Mouse (Mus musculus) lung, postnatal 10 days (tissue): ENCODE data around the gene Bcar3.

Experiments
- DNase-seq: peaks from one replicate; pipeline ENCODE4 v3.0.0; 2021

Gene Bcar3

GRCm38 (mm10) chr3:122421042-122421702 is 127.2 kb downstream of the Bcar3 start:
- DNase-seq = no peak

GRCm38 (mm10) chr3:122421802-122422201 is 127.9 kb downstream of the Bcar3 start:
- no peak for DNase-seq

DNA sequence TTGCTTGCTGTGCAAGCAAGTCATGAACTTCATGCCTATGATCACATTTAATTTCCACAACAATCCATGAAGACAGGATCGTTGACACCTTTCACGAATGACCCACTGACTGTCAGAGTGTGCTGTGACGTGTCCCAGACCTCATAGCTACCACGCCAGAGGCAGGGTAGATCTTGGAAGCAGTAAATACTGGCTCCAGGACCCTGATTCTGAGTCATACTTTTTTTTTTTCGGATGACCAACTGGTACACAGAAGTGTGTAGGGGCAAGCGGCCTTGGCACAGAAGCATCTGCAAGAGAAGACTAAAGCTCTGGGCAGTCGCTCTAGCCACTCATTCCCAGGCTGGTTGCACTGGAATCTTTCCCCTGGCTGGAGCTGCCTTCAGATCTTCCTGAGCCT is 128.3 kb downstream of the Bcar3 start:
- DNase-seq = peak; percentile 27

- DNase-seq = no peak
These were observed 129.7 kb downstream of the Bcar3 start for GRCm38 (mm10) chr3:122423643-122424042.

DNA sequence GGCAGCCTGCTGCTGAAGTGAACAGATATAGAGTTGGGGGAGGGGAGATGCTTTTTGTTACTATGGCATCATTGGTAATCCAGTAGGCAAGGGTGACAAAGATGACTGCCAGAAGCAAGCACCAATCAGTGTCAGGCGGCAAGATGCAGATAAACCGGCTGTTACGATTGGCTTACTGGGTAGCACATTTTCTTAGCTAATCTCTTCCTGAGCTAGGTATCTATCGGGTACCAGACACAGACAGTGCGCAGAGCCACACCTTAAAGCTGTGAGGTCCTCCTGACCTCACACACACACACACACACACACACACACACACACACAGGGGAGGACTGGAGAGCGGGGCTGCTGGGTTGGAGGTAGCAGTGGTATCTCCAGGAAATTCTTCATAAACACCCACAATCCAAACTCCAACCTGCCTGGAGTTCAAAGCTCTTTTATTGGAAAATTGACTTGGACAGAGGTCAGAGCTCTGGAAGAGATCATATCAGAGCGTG is 134.4 kb downstream of the Bcar3 start:
- DNase-seq = no peak

GRCm38 (mm10) chr3:122430780-122431497 is 137.0 kb downstream of the Bcar3 start:
- DNase-seq = peak; percentile 74

GRCm38 (mm10) chr3:122432811-122433406 is 139.0 kb downstream of the Bcar3 start:
- DNase-seq = no peak

DNA sequence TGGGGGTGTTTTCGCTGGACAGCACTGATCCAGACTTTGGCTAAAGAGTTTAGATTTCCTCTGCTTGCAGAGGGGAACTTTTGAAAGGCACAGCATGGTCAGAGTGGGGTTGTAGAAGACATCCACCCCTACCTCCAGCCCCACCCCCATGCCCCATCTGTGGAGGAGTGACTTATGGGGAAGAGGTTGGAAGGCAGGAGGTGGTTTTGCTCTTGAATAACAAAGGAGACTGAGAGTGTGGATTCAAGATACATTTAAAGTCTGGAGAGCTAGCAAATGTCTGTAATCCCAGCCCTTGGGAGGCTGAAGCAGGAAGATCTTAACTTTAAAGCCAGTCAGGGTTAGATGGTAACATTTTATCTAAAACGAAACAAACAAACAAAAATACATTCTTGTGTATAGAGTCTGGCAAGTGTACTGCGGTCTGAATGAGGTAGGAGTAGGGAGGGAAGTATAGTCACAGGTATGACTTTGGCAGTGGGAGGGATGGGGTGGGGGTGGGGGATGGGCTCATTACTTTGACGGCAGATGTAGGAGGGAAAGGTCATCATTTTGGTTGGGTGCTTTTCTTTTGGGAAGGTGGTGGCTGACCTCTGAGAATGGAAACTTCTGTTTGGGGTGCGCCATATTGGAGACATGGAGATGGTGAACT is 140.2 kb downstream of the Bcar3 start:
- no peak for DNase-seq

DNA sequence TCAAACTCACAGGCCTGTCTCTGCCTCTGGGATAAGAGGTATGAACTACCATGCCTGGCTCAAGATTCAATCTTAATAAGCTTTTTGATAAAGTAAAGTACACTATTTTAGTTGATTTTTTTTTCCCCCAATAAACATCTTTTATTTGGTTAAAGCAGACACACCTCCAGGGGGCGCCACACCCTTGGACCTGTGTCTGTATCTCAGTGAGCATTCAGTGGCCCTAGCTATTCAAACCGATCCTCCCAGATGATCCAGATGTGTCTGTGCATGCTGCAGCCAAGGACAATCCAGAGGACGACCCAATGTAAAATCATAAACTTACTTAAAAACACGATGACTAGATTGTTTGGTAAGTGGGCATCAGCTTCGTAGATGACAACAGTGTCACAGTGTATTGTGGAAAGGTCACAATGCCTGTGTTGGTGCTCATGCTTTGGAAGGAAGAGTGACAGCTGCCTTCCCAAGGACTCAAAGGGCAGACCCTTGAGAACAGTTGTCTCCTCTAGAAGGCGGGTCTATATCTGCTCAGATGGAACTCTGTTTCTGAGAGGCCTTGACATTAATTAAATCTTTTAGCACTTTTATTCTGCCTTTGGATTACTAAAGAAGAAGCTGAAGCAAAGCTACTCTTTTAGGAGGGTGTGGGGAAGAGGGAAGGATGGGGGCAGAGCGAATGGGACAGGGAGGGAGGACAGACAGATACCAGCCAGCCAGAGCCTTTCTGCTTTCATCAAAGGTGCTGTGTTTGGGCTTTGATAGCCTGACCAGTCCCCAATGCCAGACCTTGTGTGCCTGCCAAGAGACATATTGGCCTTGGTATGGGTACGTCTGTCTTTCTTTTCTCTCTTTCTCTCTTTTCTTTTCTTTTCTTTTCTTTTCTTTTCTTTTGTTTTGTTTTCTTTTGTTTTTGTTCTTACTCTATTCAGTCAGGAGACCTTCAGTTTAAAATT is 141.3 kb downstream of the Bcar3 start:
- DNase-seq = no peak

- DNase-seq = peak; percentile 25
These were observed 144.3 kb downstream of the Bcar3 start for GRCm38 (mm10) chr3:122438143-122438825.

DNA sequence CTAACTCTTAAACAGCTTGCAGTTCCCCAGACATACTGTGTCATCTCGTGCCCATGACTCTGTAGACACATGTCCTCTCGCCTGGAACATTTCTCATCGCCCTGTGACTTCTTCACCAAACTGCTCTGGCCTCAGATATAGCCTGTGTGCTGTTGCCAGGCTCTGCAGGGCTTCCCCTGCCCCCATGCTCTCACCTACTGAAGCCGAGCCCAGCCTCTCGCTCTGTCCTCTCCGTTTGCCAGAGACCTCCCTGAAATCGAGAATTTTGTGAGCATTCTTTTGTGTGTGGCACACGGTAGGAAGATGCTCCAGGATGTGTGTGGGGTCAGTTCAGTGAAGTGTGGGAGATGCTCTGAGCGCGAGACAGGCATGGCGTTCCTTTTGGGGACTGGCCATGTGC is 151.8 kb downstream of the Bcar3 start:
- no peak for DNase-seq

GRCm38 (mm10) chr3:122446678-122447077 is 152.7 kb downstream of the Bcar3 start:
- DNase-seq = no peak

GRCm38 (mm10) chr3:122448196-122448595 is 154.3 kb downstream of the Bcar3 start:
- no peak for DNase-seq

- no peak for DNase-seq
These were observed 156.1 kb downstream of the Bcar3 start for GRCm38 (mm10) chr3:122450041-122450440.

DNA sequence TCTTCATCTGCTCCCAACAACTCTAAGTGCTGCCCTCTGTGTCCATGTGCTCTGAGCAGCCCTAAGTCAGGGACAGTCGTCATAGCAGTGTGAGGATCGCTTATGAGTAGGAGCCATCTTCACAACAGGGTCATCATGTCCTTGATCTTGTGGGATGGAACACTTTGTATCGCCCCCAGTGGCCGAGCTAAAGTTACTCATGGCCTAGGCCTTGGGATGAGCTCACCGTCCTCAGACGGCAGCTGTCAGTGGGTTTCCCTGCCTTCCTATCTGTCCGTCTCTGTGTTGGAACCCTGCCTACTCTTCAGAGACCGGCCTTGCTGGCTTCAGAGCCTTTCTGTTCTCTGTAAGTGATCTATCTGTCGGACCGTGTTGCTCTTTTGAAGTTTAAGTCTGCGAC is 159.9 kb downstream of the Bcar3 start:
- no peak for DNase-seq

GRCm38 (mm10) chr3:122456156-122456555 is 162.2 kb downstream of the Bcar3 start:
- no peak for DNase-seq

DNA sequence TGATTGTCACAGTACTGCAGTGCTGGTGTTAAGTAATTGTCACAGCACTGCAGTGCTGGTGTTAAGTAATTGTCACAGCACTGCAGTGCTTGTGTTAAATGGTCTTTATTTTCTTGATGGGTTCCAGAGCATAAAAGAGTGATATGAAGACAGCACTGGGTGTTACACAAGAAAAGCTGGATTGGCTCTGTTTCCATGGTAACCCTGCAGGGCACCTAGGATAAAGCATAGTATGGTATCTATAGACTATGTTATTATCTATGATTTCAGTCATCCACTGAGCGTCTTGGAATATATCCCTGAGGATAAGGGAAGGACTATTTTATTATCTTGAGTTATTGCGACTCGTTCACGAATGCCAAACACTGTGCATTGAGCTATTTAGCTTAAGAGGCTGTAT is 162.9 kb downstream of the Bcar3 start:
- DNase-seq = no peak

DNA sequence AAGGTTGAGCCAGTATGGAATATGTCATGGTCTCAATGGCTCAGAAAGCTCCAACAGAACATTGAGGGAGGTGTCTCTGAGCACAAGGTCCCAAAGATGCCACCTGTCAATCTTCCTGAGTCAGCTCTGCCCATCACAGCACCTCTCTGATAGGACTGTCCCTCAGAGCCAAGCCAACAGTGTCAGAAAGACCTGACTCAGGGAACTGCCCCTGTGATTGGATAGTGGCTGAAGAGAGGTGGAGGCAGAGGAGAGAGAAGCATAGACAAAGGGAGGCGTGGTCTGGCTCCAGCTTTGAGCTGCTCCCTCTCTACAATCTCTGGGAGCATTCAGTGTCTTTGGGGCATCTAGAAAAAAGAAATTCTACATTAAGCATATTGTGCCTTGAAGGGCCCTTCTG is 163.8 kb downstream of the Bcar3 start:
- DNase-seq = no peak

DNA sequence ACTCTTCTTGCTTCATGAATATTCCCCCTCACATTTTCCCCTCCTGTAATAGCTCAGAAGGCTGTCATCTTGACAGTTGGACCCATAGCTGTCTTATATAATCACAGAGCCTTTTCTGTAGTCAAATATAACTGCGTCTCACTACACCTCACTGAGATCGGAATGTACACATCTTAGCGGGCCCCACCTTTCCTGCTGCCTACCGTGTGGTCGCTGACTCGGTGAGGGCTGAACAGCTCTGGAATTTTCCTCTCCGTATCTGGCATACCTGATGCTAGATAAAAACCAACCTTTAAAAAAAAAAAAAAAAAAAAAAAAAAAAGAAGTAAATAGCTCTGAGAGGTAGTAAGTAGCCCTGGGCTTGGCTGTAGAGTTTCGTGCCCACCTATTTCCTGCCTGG is 164.8 kb downstream of the Bcar3 start:
- no peak for DNase-seq

- DNase-seq = no peak
These were observed 167.0 kb downstream of the Bcar3 start for GRCm38 (mm10) chr3:122460848-122461511.

GRCm38 (mm10) chr3:122461512-122461881 is 167.6 kb downstream of the Bcar3 start:
- DNase-seq = no peak
